Mouse (Mus musculus): ENCODE results near the gene Rara. TPM values are rescaled to one million over a fixed set of nuclear protein-coding genes. Genes with fewer than 3 reads are reported as not detected.

Rara gene
- total and polyA plus RNA-seq, 3 experiments: 12.1 to 13.7 TPM; not detected in 1

GRCm38 (mm10) chr11:98970191-98970925 lies 42.7 kb downstream of the Rara start:
- no peak overlapping the region for H3K9ac ChIP-seq (ENCODE audit: control insufficient read depth, low read depth, low read length, poor library complexity, severe bottlenecking)
- no peaks in the 10 kb centered on the region for H3K36me3 ChIP-seq (ENCODE audit: control insufficient read depth in 1 of 2, insufficient read depth in 2 of 2, low read length in 2 of 2)
- H3K4me1 ChIP-seq (ENCODE audit: control insufficient read depth in 1 of 2, insufficient read depth in 2 of 2, low read length in 2 of 2): no peaks in the 10 kb centered on the region

GRCm38 (mm10) chr11:98971316-98972031 lies 43.9 kb downstream of the Rara start:
- no peak overlapping the region for H3K27ac ChIP-seq (ENCODE audit: control insufficient read depth, low read depth, low read length)
- H3K4me3 ChIP-seq (ENCODE audit: control insufficient read depth in 1 of 2, insufficient read depth in 1 of 2, low read depth in 2 of 2, low read length in 2 of 2): no peak overlapping the region
- H3K9ac ChIP-seq (ENCODE audit: control insufficient read depth, low read depth, low read length, poor library complexity, severe bottlenecking): no peak overlapping the region
- no peak for TF ChIP-seq UBTF (IDR thresholded peaks at IDR 0.05; ENCODE audit: borderline replicate concordance, insufficient read depth, low read depth, low read length)
- no peak for TF ChIP-seq MAX (IDR thresholded peaks at IDR 0.05; ENCODE audit: low read length)
- no peak for TF ChIP-seq SIN3A (IDR thresholded peaks at IDR 0.05; ENCODE audit: low read length)
- TF ChIP-seq EP300 (IDR thresholded peaks at IDR 0.05; ENCODE audit: low read depth in 1 of 2, low read length in 2 of 2): no peak
- no peak for TF ChIP-seq USF1 (IDR thresholded peaks at IDR 0.05; ENCODE audit: low read depth, low read length)
- no peak for TF ChIP-seq USF2 (IDR thresholded peaks at IDR 0.05; ENCODE audit: borderline replicate concordance in 1 of 2, insufficient read depth in 1 of 2, low read depth in 1 of 2, low read length in 2 of 2)
- no peak for TF ChIP-seq MAZ (IDR thresholded peaks at IDR 0.05; ENCODE audit: low read depth, low read length)
- TF ChIP-seq TCF12 (IDR thresholded peaks at IDR 0.05; ENCODE audit: low read depth, low read length): no peak
- no peak for TF ChIP-seq ZC3H11A (IDR thresholded peaks at IDR 0.05; ENCODE audit: low read depth, low read length)
- TF ChIP-seq GATA1 (IDR thresholded peaks at IDR 0.05; ENCODE audit: low read depth, low read length): no peak
- TF ChIP-seq POLR2A (IDR thresholded peaks at IDR 0.05; ENCODE audit: control insufficient read depth in 1 of 2, insufficient read depth in 1 of 2, low read depth in 1 of 2, low read length in 2 of 2, poor library complexity in 1 of 2): no peak
- no peak for TF ChIP-seq POLR2AphosphoS5 (IDR thresholded peaks at IDR 0.05; ENCODE audit: borderline replicate concordance, low read depth, low read length)
- no peak for TF ChIP-seq TBP (IDR thresholded peaks at IDR 0.05; ENCODE audit: low read depth, low read length)
- TF ChIP-seq MYC (IDR thresholded peaks at IDR 0.05; ENCODE audit: low read depth, low read length): no peak
- TF ChIP-seq GABPA (IDR thresholded peaks at IDR 0.05; ENCODE audit: low read depth, low read length): no peak
- TF ChIP-seq SMC3 (IDR thresholded peaks at IDR 0.05; ENCODE audit: low read depth, low read length): no peak
- TF ChIP-seq TAL1 (IDR thresholded peaks at IDR 0.05; ENCODE audit: low read length): no peak
- TF ChIP-seq MYB (IDR thresholded peaks at IDR 0.05; ENCODE audit: low read depth, low read length): no peak
- no peak for TF ChIP-seq POLR2AphosphoS2 (IDR thresholded peaks at IDR 0.05; ENCODE audit: low read length)
- TF ChIP-seq KAT2A (conservative IDR thresholded peaks at IDR 0.05; ENCODE audit: low read depth, low read length): no peak
- H3K27me3 ChIP-seq (ENCODE audit: control insufficient read depth in 1 of 2, insufficient read depth in 2 of 2, low read length in 2 of 2): no peaks in the 10 kb centered on the region
- H3K79me2 ChIP-seq (ENCODE audit: control insufficient read depth, insufficient read depth, low read length, poor library complexity): no peaks in the 10 kb centered on the region
- H3K4me1 ChIP-seq (ENCODE audit: control insufficient read depth in 1 of 2, insufficient read depth in 2 of 2, low read length in 2 of 2): no peaks in the 10 kb centered on the region
- DNase-seq (ENCODE audit: low read depth, low spot score): peak; percentile 42
- H3K36me3 ChIP-seq (ENCODE audit: control insufficient read depth in 1 of 2, insufficient read depth in 2 of 2, low read length in 2 of 2): no peaks in the 10 kb centered on the region
- H3K9me3 ChIP-seq (replicated peaks; ENCODE audit: insufficient read depth, low read length): no peaks in the 10 kb centered on the region

More at GRCm38 (mm10) chr11:98970191-98970925, 42.7 kb downstream of the Rara start:
- H3K27ac ChIP-seq (ENCODE audit: control insufficient read depth, low read depth, low read length): no peak overlapping the region
- DNase-seq (ENCODE audit: low read depth, low spot score): no peak
- H3K4me3 ChIP-seq (ENCODE audit: control insufficient read depth in 1 of 2, insufficient read depth in 1 of 2, low read depth in 2 of 2, low read length in 2 of 2): no peak overlapping the region
- no peaks in the 10 kb centered on the region for H3K9me3 ChIP-seq (replicated peaks; ENCODE audit: insufficient read depth, low read length)
- no peaks in the 10 kb centered on the region for H3K79me2 ChIP-seq (ENCODE audit: control insufficient read depth, insufficient read depth, low read length, poor library complexity)
- TF ChIP-seq SIN3A (IDR thresholded peaks at IDR 0.05; ENCODE audit: low read length) (no peak), POLR2AphosphoS5 (IDR thresholded peaks at IDR 0.05; ENCODE audit: borderline replicate concordance, low read depth, low read length) (no peak), MXI1 (IDR thresholded peaks at IDR 0.05; ENCODE audit: low read depth, low read length) (no peak), NELFE (IDR thresholded peaks at IDR 0.05; ENCODE audit: low read depth, low read length) (no peak), POLR2A (IDR thresholded peaks at IDR 0.05; ENCODE audit: control insufficient read depth in 1 of 2, insufficient read depth in 1 of 2, low read depth in 1 of 2, low read length in 2 of 2, poor library complexity in 1 of 2) (no peak), CTCF (IDR thresholded peaks at IDR 0.05 in 2 of 3, conservative IDR thresholded peaks at IDR 0.05 in 1 of 3; ENCODE audit: control insufficient read depth in 1 of 3, insufficient read depth in 1 of 3, low read depth in 2 of 3, low read length in 3 of 3, poor library complexity in 1 of 3, severe bottlenecking in 1 of 3) (no peak), ELF1 (IDR thresholded peaks at IDR 0.05; ENCODE audit: low read depth, low read length) (no peak), ETS1 (IDR thresholded peaks at IDR 0.05; ENCODE audit: low read depth, low read length) (no peak), POLR2AphosphoS2 (IDR thresholded peaks at IDR 0.05; ENCODE audit: low read length) (no peak), TAL1 (IDR thresholded peaks at IDR 0.05; ENCODE audit: low read length) (no peak)
- H3K27me3 ChIP-seq (ENCODE audit: control insufficient read depth in 1 of 2, insufficient read depth in 2 of 2, low read length in 2 of 2): no peaks in the 10 kb centered on the region
